Comparison of ENCODE assay signal across 11 mouse cellular contexts in the genomic region with DNA sequence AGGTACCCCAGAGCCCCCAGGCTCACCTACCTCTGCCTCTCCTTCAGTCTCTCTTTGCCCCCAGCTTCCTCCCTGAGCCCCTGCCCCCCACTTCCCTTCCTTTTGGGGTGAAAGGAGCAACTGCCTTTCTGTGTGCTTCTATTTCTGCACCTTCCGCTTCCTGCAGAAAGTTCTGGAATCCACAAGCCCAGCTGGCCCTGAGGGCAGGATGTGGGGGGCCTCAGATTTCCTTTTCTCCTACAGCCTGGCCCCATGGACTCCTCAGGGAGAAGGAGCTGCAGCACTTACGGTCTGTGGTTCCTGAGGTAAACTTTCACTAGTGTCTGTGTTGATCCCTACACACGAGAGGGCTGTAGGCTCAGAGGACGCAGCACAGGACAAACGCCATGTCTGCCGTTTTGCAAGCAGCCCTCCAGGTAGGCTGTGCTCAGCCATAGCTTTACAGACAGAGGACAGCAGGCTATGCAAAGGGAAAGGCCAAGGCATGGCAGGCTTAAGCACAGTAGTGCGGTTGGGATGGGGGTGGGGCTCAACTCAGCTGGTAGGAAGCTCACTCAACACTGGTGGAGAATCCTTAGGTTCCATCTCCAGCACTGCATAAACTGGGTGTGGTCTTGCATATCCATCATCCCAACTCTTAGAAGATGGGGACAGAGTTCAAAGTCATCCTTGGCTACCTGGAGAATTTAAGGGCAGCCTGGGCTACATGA.
A peak's percentile ranks its signal among the peaks of the same experiment; 100 is the strongest.
DNase-seq lines count a peak whose midpoint lies in the region; ATAC-seq and TF ChIP-seq lines count a peak whose summit lies in the region.
"Had no signal": no experiment of that assay in that cellular context is flagged by ENCODE, and none has a peak within 500 bp of the region (broad histone marks: within the 10 kb centered on the region; RNA-seq: fewer than 3 reads in every experiment).

No protein-coding gene starts in this region.

- no peak for TF ChIP-seq CTCF in stomach, postnatal 0 days (IDR thresholded peaks at IDR 0.05; ENCODE audit: low read depth)
- TF ChIP-seq CTCF in left cerebral cortex, adult 2 months (IDR thresholded peaks at IDR 0.05), result no peak

- WGBS in stomach, embryonic 14.5 days, result 65% methylated on average over 7 of the region's 7 CpGs
- 63% methylated on average over 7 of the region's 7 CpGs for WGBS in stomach, postnatal 0 days
- WGBS in limb, embryonic 15.5 days, result 47% methylated on average over 7 of the region's 7 CpGs

- peak; percentile 18 for DNase-seq in adrenal gland, postnatal 10 days
- no peak for DNase-seq in adrenal gland, adult 18-20 months (ENCODE audit: low spot score in 2 of 2)
- DNase-seq in stomach, postnatal 0 days (ENCODE audit: low spot score), result no peak
- peak; percentile 9 for DNase-seq in yolk sac, embryonic 10.5 days (ENCODE audit: low spot score)
- DNase-seq in gastrocnemius, postnatal 4 days (ENCODE audit: low spot score in 2 of 2), result no peak
- no peak for DNase-seq in left cerebral cortex, adult 2 months (ENCODE audit: extremely low spot score in 1 of 2, low spot score in 2 of 2)

- ATAC-seq in stomach, embryonic 14.5 days (ENCODE audit: insufficient number of reproducible peaks, insufficient read depth, low FRiP score, low read depth), result no peak
- no peak; the same call in 1 of the 2 replicates for ATAC-seq in stomach, postnatal 0 days (ENCODE audit: low FRiP score, low TSS enrichment)
- peak; percentile 30 for ATAC-seq in limb, embryonic 15.5 days (ENCODE audit: insufficient number of reproducible peaks, low FRiP score, low TSS enrichment, low read depth)

- no peaks in the 10 kb centered on the region for H3K27me3 ChIP-seq in stomach, embryonic 14.5 days (ENCODE audit: control insufficient read depth, insufficient read depth, low read length)
- H3K27me3 ChIP-seq in stomach, postnatal 0 days (ENCODE audit: control insufficient read depth, insufficient read depth, low read length), result no peaks in the 10 kb centered on the region
- H3K27me3 ChIP-seq in limb, embryonic 15.5 days, result no peaks in the 10 kb centered on the region
- H3K27me3 ChIP-seq: hindbrain, embryonic 12.5 days; neural tube, embryonic 12.5 days; stomach, embryonic 15.5 days had no signal

- intact Hi-C loops in left cerebral cortex, adult 2 months (cut with DNase I), result no loop called here

- no peaks in the 10 kb centered on the region for H3K9me3 ChIP-seq in stomach, embryonic 14.5 days (ENCODE audit: control insufficient read depth, low read depth, low read length)
- H3K9me3 ChIP-seq in stomach, postnatal 0 days (ENCODE audit: control insufficient read depth, low read length), result no peaks in the 10 kb centered on the region
- no peaks in the 10 kb centered on the region for H3K9me3 ChIP-seq in limb, embryonic 15.5 days
- H3K9me3 ChIP-seq: hindbrain, embryonic 12.5 days; neural tube, embryonic 12.5 days; stomach, embryonic 15.5 days had no signal

- H3K4me2 ChIP-seq in stomach, embryonic 14.5 days (replicated peaks; ENCODE audit: low read depth, low read length), result no peak overlapping the region
- H3K4me2 ChIP-seq in stomach, postnatal 0 days (replicated peaks; ENCODE audit: low read depth), result no peak overlapping the region
- no peak overlapping the region for H3K4me2 ChIP-seq in limb, embryonic 15.5 days
- H3K4me2 ChIP-seq: hindbrain, embryonic 12.5 days; neural tube, embryonic 12.5 days; stomach, embryonic 15.5 days had no signal

- no peaks in the 10 kb centered on the region for H3K4me1 ChIP-seq in stomach, embryonic 14.5 days (ENCODE audit: control insufficient read depth, insufficient read depth, low read length)
- H3K4me1 ChIP-seq in stomach, postnatal 0 days (replicated peaks; ENCODE audit: control insufficient read depth, insufficient read depth), result no peaks in the 10 kb centered on the region
- H3K4me1 ChIP-seq in limb, embryonic 15.5 days, result peaks cover 10% of the 10 kb centered on the region
- H3K4me1 ChIP-seq: neural tube, embryonic 12.5 days; stomach, embryonic 15.5 days had no signal

- H3K36me3 ChIP-seq in stomach, embryonic 14.5 days (ENCODE audit: control insufficient read depth, insufficient read depth, low read length), result no peaks in the 10 kb centered on the region
- H3K36me3 ChIP-seq in stomach, postnatal 0 days (ENCODE audit: control insufficient read depth, insufficient read depth, low read length), result no peaks in the 10 kb centered on the region
- no peaks in the 10 kb centered on the region for H3K36me3 ChIP-seq in limb, embryonic 15.5 days
- H3K36me3 ChIP-seq: hindbrain, embryonic 12.5 days; neural tube, embryonic 12.5 days; stomach, embryonic 15.5 days had no signal

- no peak for TF ChIP-seq EP300 in stomach, postnatal 0 days (optimal IDR thresholded peaks at IDR 0.05)

- no peak overlapping the region for H3K4me3 ChIP-seq in stomach, embryonic 14.5 days (ENCODE audit: low read depth, low read length)
- no peak overlapping the region for H3K4me3 ChIP-seq in stomach, postnatal 0 days (ENCODE audit: low read depth, low read length)
- no peak overlapping the region for H3K4me3 ChIP-seq in limb, embryonic 15.5 days
- H3K4me3 ChIP-seq in left cerebral cortex, adult 2 months, result no peak overlapping the region
- H3K4me3 ChIP-seq: hindbrain, embryonic 12.5 days; neural tube, embryonic 12.5 days; stomach, embryonic 15.5 days had no signal

- 0 out of 2 replicates have a peak overlapping the region, but pooled peaks have one; percentile 44 for H3K27ac ChIP-seq in stomach, embryonic 14.5 days (ENCODE audit: low read length)
- no peak overlapping the region for H3K27ac ChIP-seq in stomach, postnatal 0 days (replicated peaks)
- no peak overlapping the region for H3K27ac ChIP-seq in limb, embryonic 15.5 days
- H3K27ac ChIP-seq in left cerebral cortex, adult 2 months, result no peak overlapping the region
- H3K27ac ChIP-seq: hindbrain, embryonic 12.5 days; neural tube, embryonic 12.5 days; stomach, embryonic 15.5 days had no signal

- no peak overlapping the region for H3K9ac ChIP-seq in stomach, embryonic 14.5 days (replicated peaks; ENCODE audit: low read depth, low read length)
- H3K9ac ChIP-seq in stomach, postnatal 0 days (ENCODE audit: low read length), result no peak overlapping the region
- H3K9ac ChIP-seq in limb, embryonic 15.5 days, result no peak overlapping the region
- H3K9ac ChIP-seq: hindbrain, embryonic 12.5 days; neural tube, embryonic 12.5 days; stomach, embryonic 15.5 days had no signal

Comparison
In these comparisons a context has a peak if more than half of its experiments do, and no peak if none do; other contexts are left out.
1. DNase-seq: peak in adrenal gland, postnatal 10 days (single experiment) and yolk sac, embryonic 10.5 days (single experiment); none in adrenal gland, adult 18-20 months (0 of 2), stomach, postnatal 0 days (single experiment), gastrocnemius, postnatal 4 days (0 of 2) and left cerebral cortex, adult 2 months (0 of 2).